ENCODE assay signal across 9 mouse cellular contexts in the genomic region with DNA sequence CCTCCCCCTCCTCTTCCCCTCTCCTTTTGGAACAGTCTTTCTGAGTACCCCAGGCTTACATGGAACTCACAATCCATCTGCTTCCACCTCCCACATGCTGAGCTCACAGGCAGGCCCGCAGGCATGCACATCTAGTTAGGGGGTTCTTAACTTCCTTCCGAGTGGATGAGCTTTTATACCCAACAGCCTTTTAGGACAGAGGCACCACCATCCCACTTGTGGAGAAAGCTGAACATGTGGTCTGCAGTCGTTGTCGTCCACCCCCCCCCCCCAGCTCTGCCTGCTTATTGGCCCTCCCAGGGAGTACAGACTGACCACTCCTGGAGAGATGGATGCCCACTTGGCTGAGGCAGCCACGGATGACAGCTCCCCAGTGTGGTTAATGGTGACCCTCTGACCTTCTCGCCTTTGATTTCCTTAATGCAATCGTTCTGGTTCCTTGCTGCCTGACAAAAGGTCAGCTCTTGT.
DNase-seq lines count a peak whose midpoint lies in the region; ATAC-seq and TF ChIP-seq lines count a peak whose summit lies in the region.
"Had no signal": no experiment of that assay in that cellular context is flagged by ENCODE, and none has a peak within 500 bp of the region (broad histone marks: within the 10 kb centered on the region; RNA-seq: fewer than 3 reads in every experiment).

No protein-coding gene starts in this region.

- H3K9me3 ChIP-seq in heart, embryonic 12.5 days (replicated peaks): no peaks in the 10 kb centered on the region
- no peaks in the 10 kb centered on the region for H3K9me3 ChIP-seq in forebrain, embryonic 14.5 days (replicated peaks; ENCODE audit: control insufficient read depth, low read length)
- no peaks in the 10 kb centered on the region for H3K9me3 ChIP-seq in midbrain, embryonic 15.5 days

- no peak for TF ChIP-seq POLR2A in cerebellum, adult 2 months (IDR thresholded peaks at IDR 0.05; ENCODE audit: borderline replicate concordance, insufficient read depth, low read length)

- H3K9ac ChIP-seq in heart, embryonic 12.5 days: 0 out of 2 replicates have a peak overlapping the region, but pooled peaks have one; percentile 25
- H3K9ac ChIP-seq in forebrain, embryonic 14.5 days (ENCODE audit: low read length): no peak overlapping the region
- H3K9ac ChIP-seq in midbrain, embryonic 15.5 days: no peak overlapping the region

- no peak for DNase-seq in heart, adult 11 months
- peak; percentile 43 to 46 for DNase-seq in cerebellum, adult 2 months
- peak; percentile 72 for DNase-seq in forebrain, embryonic 14.5 days (ENCODE audit: low spot score)
- DNase-seq in layer of hippocampus, adult 9-11 months: peak; percentile 76
- no peak for DNase-seq in spleen, adult 18-20 months

- TF ChIP-seq CTCF in cerebellum, adult 2 months (IDR thresholded peaks at IDR 0.05; ENCODE audit: borderline replicate concordance, insufficient read depth, low read depth, low read length): no peak

- no peak overlapping the region for H3K4me3 ChIP-seq in heart, embryonic 12.5 days
- no peak overlapping the region for H3K4me3 ChIP-seq in cerebellum, adult 2 months (replicated peaks; ENCODE audit: insufficient read depth, low read depth, low read length)
- no peak overlapping the region for H3K4me3 ChIP-seq in forebrain, embryonic 14.5 days (ENCODE audit: low read depth, low read length)
- H3K4me3 ChIP-seq in midbrain, embryonic 15.5 days: no peak overlapping the region

- H3K36me3 ChIP-seq in heart, embryonic 12.5 days: no peaks in the 10 kb centered on the region
- no peaks in the 10 kb centered on the region for H3K36me3 ChIP-seq in forebrain, embryonic 14.5 days (ENCODE audit: control insufficient read depth, insufficient read depth, low read length)
- no peaks in the 10 kb centered on the region for H3K36me3 ChIP-seq in midbrain, embryonic 15.5 days (replicated peaks)

- H3K27me3 ChIP-seq in heart, embryonic 12.5 days (replicated peaks): no peaks in the 10 kb centered on the region
- no peaks in the 10 kb centered on the region for H3K27me3 ChIP-seq in cerebellum, adult 2 months (ENCODE audit: control insufficient read depth, insufficient read depth, low read length)
- H3K27me3 ChIP-seq in forebrain, embryonic 14.5 days (replicated peaks; ENCODE audit: control insufficient read depth, insufficient read depth, low read length): no peaks in the 10 kb centered on the region
- no peaks in the 10 kb centered on the region for H3K27me3 ChIP-seq in midbrain, embryonic 15.5 days (replicated peaks)

- peaks cover 13% of the 10 kb centered on the region for H3K4me1 ChIP-seq in heart, embryonic 12.5 days (replicated peaks)
- peaks cover 13% of the 10 kb centered on the region for H3K4me1 ChIP-seq in cerebellum, adult 2 months (ENCODE audit: control insufficient read depth, insufficient read depth, low read length)
- H3K4me1 ChIP-seq in forebrain, embryonic 14.5 days (ENCODE audit: control insufficient read depth, insufficient read depth, low read length): peaks cover 15% of the 10 kb centered on the region
- H3K4me1 ChIP-seq in midbrain, embryonic 15.5 days: peaks cover 13% of the 10 kb centered on the region

- 0 out of 2 replicates have a peak overlapping the region, but pooled peaks have one; percentile 21 for H3K27ac ChIP-seq in heart, embryonic 12.5 days (ENCODE audit: poor library complexity, severe bottlenecking)
- peak overlapping the region; percentile 76 for H3K27ac ChIP-seq in cerebellum, adult 2 months (ENCODE audit: insufficient read depth, low read length)
- H3K27ac ChIP-seq in forebrain, embryonic 14.5 days (ENCODE audit: low read depth, low read length): peak overlapping the region; percentile 90
- peak overlapping the region; percentile 49; the same call in 1 of the 2 replicates for H3K27ac ChIP-seq in midbrain, embryonic 15.5 days
- H3K27ac ChIP-seq: macrophage had no signal

- peak; percentile 51; the same call in 1 of the 2 replicates for ATAC-seq in heart, embryonic 12.5 days (ENCODE audit: insufficient number of reproducible peaks, low FRiP score)
- ATAC-seq in forebrain, embryonic 14.5 days: peak; percentile 72
- no peak for ATAC-seq in midbrain, embryonic 15.5 days (replicated peaks)
- no peak for ATAC-seq in megakaryocyte, adult 5-6 weeks (ENCODE audit: poor library complexity, severe bottlenecking)

- H3K4me2 ChIP-seq in heart, embryonic 12.5 days: no peak overlapping the region
- H3K4me2 ChIP-seq in forebrain, embryonic 14.5 days (ENCODE audit: low read length): no peak overlapping the region
- H3K4me2 ChIP-seq in midbrain, embryonic 15.5 days: no peak overlapping the region

- WGBS in heart, embryonic 12.5 days: 17% methylated on average over 7 of the region's 7 CpGs
- WGBS in cerebellum, adult 2 months: 8% methylated on average over 7 of the region's 7 CpGs
- 2% methylated on average over 7 of the region's 7 CpGs for WGBS in forebrain, embryonic 14.5 days
- WGBS in midbrain, embryonic 15.5 days: 4% methylated on average over 7 of the region's 7 CpGs

Comparison
In these comparisons a context has a peak if more than half of its experiments do, and no peak if none do; other contexts are left out.
1. ATAC-seq: peak in heart, embryonic 12.5 days (single experiment) and forebrain, embryonic 14.5 days (single experiment); none in midbrain, embryonic 15.5 days (single experiment) and megakaryocyte, adult 5-6 weeks (single experiment).
2. H3K27ac ChIP-seq: peak in every context shown above with its lines; median percentile 90 in forebrain, embryonic 14.5 days; 76 in cerebellum, adult 2 months; 49 in midbrain, embryonic 15.5 days; 21 in heart, embryonic 12.5 days.
3. DNase-seq: peak in cerebellum, adult 2 months (2 of 2), forebrain, embryonic 14.5 days (single experiment) and layer of hippocampus, adult 9-11 months (single experiment); none in heart, adult 11 months (single experiment) and spleen, adult 18-20 months (0 of 2).